Mouse (Mus musculus): ENCODE measurements around the gene Usp32. TPM values are rescaled to one million over a fixed set of nuclear protein-coding genes. Genes with fewer than 3 reads are reported as not detected.

Usp32 gene
- polyA plus RNA-seq, 1 experiment from 2014 or later: 3.5 TPM

DNA sequence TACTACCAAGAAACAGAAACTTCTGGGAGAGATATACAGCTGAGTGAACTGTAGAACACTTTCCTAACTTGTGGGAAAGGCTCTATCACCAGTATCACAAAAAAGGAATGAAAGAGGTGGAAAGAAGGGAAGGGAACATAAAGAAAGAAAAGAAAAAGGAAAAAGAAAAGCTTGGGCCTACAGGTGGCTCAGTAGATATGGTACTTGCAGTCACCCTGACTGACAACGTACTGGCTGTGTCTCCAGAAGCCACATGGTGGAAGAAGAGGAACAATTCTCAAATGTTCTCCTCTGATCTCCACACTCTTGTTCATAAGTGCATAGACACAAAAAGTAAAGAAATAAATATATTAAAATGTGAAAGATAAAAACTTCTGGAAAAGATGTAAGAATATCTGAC is 11.1 kb downstream of the Usp32 start:
- ATAC-seq: no peak
- WGBS: 89% methylated on average over 1 of the region's 1 CpGs
- H3K9me3 ChIP-seq (ENCODE audit: control insufficient read depth): no peaks in the 10 kb centered on the region

DNA sequence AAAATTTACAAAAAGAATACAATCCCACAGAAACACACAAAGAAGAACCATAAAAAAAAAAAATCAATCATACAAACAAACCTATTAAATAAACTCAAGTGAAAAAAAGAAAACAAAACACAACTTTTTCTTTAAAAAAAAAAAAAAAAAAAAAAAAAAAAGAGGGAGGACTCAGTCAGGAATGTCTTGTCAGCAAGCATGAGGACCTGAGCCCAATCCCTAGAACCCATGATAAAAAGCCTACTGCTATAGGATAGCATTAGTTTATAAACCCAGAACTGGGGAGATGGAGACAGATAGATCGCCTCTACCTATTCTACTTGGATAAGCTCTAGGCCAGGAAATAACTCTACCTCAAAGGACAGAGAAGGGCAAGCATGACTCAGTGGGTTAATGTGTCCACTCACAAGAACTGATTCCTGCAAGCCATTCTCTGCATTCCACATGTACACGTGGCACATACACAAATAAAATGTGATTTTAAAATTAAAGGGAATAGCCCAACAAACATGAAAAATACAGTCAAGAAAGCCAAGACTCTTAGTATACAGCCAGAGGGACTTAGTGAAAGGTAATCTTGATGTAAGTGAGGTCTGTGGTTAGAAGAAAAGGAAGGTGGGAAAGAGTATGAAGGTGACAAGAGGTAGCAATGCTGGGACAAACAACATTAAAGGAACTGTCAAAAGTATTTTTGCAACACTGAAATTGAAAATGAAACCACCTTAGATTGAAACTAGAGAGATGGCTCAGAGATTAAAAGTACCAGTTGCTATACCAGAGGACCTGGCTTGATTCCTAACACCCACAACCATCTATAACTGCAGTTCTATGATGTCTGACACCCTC is 13.5 kb downstream of the Usp32 start:
- ATAC-seq: no peak
- 77% methylated on average over 2 of the region's 2 CpGs for WGBS
- no peak overlapping the region for H3K4me3 ChIP-seq (ENCODE audit: low read depth, low read length)

More for the DNA sequence above, 11.1 kb downstream of the Usp32 start:
- no peak overlapping the region for H3K9ac ChIP-seq (ENCODE audit: low read depth, low read length)
- H3K4me3 ChIP-seq (ENCODE audit: low read depth, low read length): no peak overlapping the region
- H3K27me3 ChIP-seq (replicated peaks; ENCODE audit: control insufficient read depth, insufficient read depth, low read length): no peaks in the 10 kb centered on the region
- H3K4me1 ChIP-seq (replicated peaks; ENCODE audit: control insufficient read depth, insufficient read depth, low read length): 0 out of 2 replicates have a peak, but pooled peaks cover 3% of the 10 kb centered on the region
- TF ChIP-seq CTCF (IDR thresholded peaks at IDR 0.05; ENCODE audit: low read depth): no peak
- no peak overlapping the region for H3K4me2 ChIP-seq (replicated peaks; ENCODE audit: low read depth)
- H3K27ac ChIP-seq (ENCODE audit: low read depth, low read length): no peak overlapping the region
- no peaks in the 10 kb centered on the region for H3K36me3 ChIP-seq (ENCODE audit: control insufficient read depth, insufficient read depth)

DNA sequence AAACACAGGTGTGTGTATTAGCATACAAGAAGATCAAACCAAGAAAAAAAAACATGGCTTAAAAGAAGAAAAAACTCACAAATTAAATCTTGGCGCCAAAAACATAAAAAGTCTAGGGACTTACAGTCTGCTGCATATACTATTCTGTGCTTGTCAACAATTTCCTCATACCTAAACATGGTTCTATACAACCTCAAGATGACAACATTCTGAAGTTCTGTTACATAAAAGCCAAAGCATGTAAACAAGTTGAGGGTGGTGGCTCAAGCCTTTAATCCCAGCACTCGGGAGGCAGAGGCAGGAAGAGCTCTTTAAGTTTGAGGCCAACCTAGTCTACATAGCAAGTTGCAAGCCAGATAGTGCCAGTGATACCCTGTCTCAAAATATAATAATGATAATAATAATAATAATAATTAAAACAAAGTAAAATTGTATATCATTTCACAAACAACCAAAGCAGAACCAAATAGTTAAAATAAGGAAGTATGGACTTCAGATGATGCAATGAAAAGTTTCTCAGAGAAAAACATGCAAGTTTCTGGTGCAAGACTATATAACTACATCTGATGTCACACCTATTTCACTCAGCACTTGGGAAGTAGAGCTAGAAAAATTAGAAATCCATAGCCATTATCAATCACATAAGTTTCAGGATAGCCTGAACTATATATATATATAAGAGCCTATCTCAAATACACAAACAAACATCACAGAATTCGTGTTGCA is 16.5 kb downstream of the Usp32 start:
- Histone ChIP-seq H3K4me3 (ENCODE audit: low read depth, low read length) (no peak overlapping the region), H3K4me2 (replicated peaks; ENCODE audit: low read depth) (no peak overlapping the region), H3K27ac (ENCODE audit: low read depth, low read length) (no peak overlapping the region), H3K36me3 (ENCODE audit: control insufficient read depth, insufficient read depth) (no peaks in the 10 kb centered on the region), H3K27me3 (replicated peaks; ENCODE audit: control insufficient read depth, insufficient read depth, low read length) (no peaks in the 10 kb centered on the region), H3K4me1 (replicated peaks; ENCODE audit: control insufficient read depth, insufficient read depth, low read length) (no peaks in the 10 kb centered on the region), H3K9me3 (ENCODE audit: control insufficient read depth) (no peaks in the 10 kb centered on the region), H3K9ac (ENCODE audit: low read depth, low read length) (no peak overlapping the region)
- no peak for ATAC-seq
- 88% methylated on average over 3 of the region's 3 CpGs for WGBS
- no peak for TF ChIP-seq CTCF (IDR thresholded peaks at IDR 0.05; ENCODE audit: low read depth)

More for the DNA sequence above, 13.5 kb downstream of the Usp32 start:
- H3K27ac ChIP-seq (ENCODE audit: low read depth, low read length): no peak overlapping the region
- no peaks in the 10 kb centered on the region for H3K27me3 ChIP-seq (replicated peaks; ENCODE audit: control insufficient read depth, insufficient read depth, low read length)
- no peak overlapping the region for H3K4me2 ChIP-seq (replicated peaks; ENCODE audit: low read depth)
- H3K9ac ChIP-seq (ENCODE audit: low read depth, low read length): no peak overlapping the region
- no peaks in the 10 kb centered on the region for H3K4me1 ChIP-seq (replicated peaks; ENCODE audit: control insufficient read depth, insufficient read depth, low read length)
- TF ChIP-seq CTCF (IDR thresholded peaks at IDR 0.05; ENCODE audit: low read depth): no peak
- H3K9me3 ChIP-seq (ENCODE audit: control insufficient read depth): no peaks in the 10 kb centered on the region
- H3K36me3 ChIP-seq (ENCODE audit: control insufficient read depth, insufficient read depth): no peaks in the 10 kb centered on the region

DNA sequence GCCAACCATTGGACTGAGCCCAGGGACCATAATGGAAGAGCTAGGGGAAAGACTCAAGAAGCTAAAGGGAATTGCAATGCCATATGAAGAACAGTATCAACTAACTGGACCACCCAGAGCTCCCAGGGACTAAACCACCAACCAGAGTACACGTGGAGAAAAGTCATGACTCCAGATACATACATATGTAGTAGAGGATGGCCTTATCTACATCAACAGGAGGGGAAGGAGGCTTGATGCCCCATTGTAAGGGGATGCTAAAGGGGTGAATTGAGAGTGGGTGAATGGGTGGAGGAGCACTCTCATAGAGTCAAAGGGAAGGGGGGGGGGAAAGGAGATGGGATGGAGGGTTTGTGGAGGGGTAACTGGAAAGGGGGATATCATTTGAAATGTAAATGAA is 17.9 kb downstream of the Usp32 start:
- no peak overlapping the region for H3K4me3 ChIP-seq (ENCODE audit: low read depth, low read length)
- H3K4me2 ChIP-seq (replicated peaks; ENCODE audit: low read depth): no peak overlapping the region
- no peaks in the 10 kb centered on the region for H3K27me3 ChIP-seq (replicated peaks; ENCODE audit: control insufficient read depth, insufficient read depth, low read length)
- TF ChIP-seq CTCF (IDR thresholded peaks at IDR 0.05; ENCODE audit: low read depth): no peak
- H3K36me3 ChIP-seq (ENCODE audit: control insufficient read depth, insufficient read depth): no peaks in the 10 kb centered on the region
- no peak for ATAC-seq
- H3K4me1 ChIP-seq (replicated peaks; ENCODE audit: control insufficient read depth, insufficient read depth, low read length): no peaks in the 10 kb centered on the region
- no peaks in the 10 kb centered on the region for H3K9me3 ChIP-seq (ENCODE audit: control insufficient read depth)
- no peak overlapping the region for H3K27ac ChIP-seq (ENCODE audit: low read depth, low read length)
- WGBS: 86% methylated on average over 1 of the region's 1 CpGs
- no peak overlapping the region for H3K9ac ChIP-seq (ENCODE audit: low read depth, low read length)

- Histone ChIP-seq H3K36me3 (ENCODE audit: control insufficient read depth, insufficient read depth) (no peaks in the 10 kb centered on the region), H3K27ac (ENCODE audit: low read depth, low read length) (no peak overlapping the region), H3K9me3 (ENCODE audit: control insufficient read depth) (no peaks in the 10 kb centered on the region), H3K4me3 (ENCODE audit: low read depth, low read length) (no peak overlapping the region), H3K4me1 (replicated peaks; ENCODE audit: control insufficient read depth, insufficient read depth, low read length) (no peaks in the 10 kb centered on the region), H3K27me3 (replicated peaks; ENCODE audit: control insufficient read depth, insufficient read depth, low read length) (no peaks in the 10 kb centered on the region), H3K9ac (ENCODE audit: low read depth, low read length) (no peak overlapping the region), H3K4me2 (replicated peaks; ENCODE audit: low read depth) (no peak overlapping the region)
- no peak for ATAC-seq
- no peak for TF ChIP-seq CTCF (IDR thresholded peaks at IDR 0.05; ENCODE audit: low read depth)
These were observed 22.8 kb downstream of the Usp32 start for GRCm38 (mm10) chr11:85117160-85117559.

DNA sequence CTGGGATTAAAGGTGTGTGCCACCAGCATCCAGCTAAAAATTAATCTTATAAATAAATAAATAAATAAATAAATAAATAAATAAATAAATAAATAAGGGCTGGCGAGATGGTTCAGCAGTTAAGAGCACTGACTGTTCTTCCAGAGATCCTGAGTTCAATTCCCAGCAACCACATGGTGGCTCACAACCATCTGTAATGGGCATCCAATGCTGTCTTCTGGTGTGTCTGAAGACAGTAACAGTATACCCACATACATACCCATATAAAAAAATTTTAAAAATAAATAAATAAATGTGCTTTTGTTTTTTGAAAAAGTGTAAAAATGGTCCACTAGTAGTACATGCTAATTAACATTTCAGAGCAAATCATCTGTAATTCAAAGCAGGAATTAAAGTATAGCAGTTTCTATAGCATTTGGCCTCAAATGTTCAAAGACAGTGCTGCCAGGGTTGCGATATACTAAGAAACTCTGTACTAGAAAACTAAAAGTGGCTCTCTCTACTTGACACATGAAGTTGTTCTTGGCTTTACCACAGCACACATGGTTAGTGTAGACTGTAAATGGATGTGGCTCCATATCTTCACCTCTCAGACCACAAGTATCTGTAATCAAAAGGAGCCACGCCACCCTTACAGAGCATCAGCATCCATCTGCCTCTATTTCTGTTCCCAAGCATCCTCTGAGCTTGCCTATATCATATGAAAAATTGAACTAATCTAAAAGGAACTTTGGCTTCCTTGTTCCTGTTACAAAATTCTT is 23.7 kb downstream of the Usp32 start:
- no peak for TF ChIP-seq CTCF (IDR thresholded peaks at IDR 0.05; ENCODE audit: low read depth)
- Histone ChIP-seq H3K4me2 (replicated peaks; ENCODE audit: low read depth) (no peak overlapping the region), H3K9me3 (ENCODE audit: control insufficient read depth) (no peaks in the 10 kb centered on the region), H3K4me1 (replicated peaks; ENCODE audit: control insufficient read depth, insufficient read depth, low read length) (no peaks in the 10 kb centered on the region), H3K27ac (ENCODE audit: low read depth, low read length) (no peak overlapping the region), H3K4me3 (ENCODE audit: low read depth, low read length) (no peak overlapping the region), H3K27me3 (replicated peaks; ENCODE audit: control insufficient read depth, insufficient read depth, low read length) (no peaks in the 10 kb centered on the region), H3K9ac (ENCODE audit: low read depth, low read length) (no peak overlapping the region), H3K36me3 (ENCODE audit: control insufficient read depth, insufficient read depth) (peaks cover 2% of the 10 kb centered on the region; the same call in 1 of the 2 replicates)
- WGBS: 94% methylated on average over 3 of the region's 3 CpGs
- no peak for ATAC-seq

Data from intestine, postnatal 0 days (tissue).